Mouse (Mus musculus) CH12.LX (cell line): ENCODE results near the gene Fam53a. TPM values are rescaled to one million over a fixed set of nuclear protein-coding genes. Genes with fewer than 3 reads are reported as not detected.
A peak's percentile ranks its signal among the peaks of the same experiment; 100 is the strongest.

Source experiments
- DNase-seq: peaks from one replicate; pipeline ENCODE4 v3.0.0-alpha.2; 2013; ENCODE audit errors: extremely low read depth
- H3K27ac ChIP-seq: 2 replicates; pipeline ENCODE4 v1.5.1; 2012; ENCODE audit warnings: low read depth, mild to moderate bottlenecking, control low read depth, moderate library complexity; ENCODE audit not compliant: insufficient read depth
- H3K27me3 ChIP-seq: replicated peaks from 2 replicates; pipeline ENCODE3; 2012; ENCODE audit warnings: inconsistent platforms
- H3K36me3 ChIP-seq, 2 experiments: replicated peaks in 1 of 2; 2 replicates each; pipeline versions ENCODE3 to v1.6.1; 2012; ENCODE audit warnings: inconsistent platforms in 1 of 2, low read length in 1 of 2, mild to moderate bottlenecking in 1 of 2, mixed read lengths in 1 of 2, moderate library complexity in 1 of 2; ENCODE audit not compliant: control insufficient read depth in 1 of 2, insufficient read depth in 1 of 2
- H3K4me1 ChIP-seq, 2 experiments: 2 replicates each; pipeline ENCODE4 v1.6.1; 2012; ENCODE audit warnings: inconsistent platforms in 1 of 2, moderate library complexity in 1 of 2; ENCODE audit not compliant: insufficient read depth in 2 of 2, control insufficient read depth in 1 of 2
- H3K4me2 ChIP-seq: 2 replicates; pipeline ENCODE4 v1.6.1; 2012; ENCODE audit warnings: low read depth, mild to moderate bottlenecking, control low read depth; ENCODE audit not compliant: poor library complexity, insufficient read depth, severe bottlenecking
- H3K4me3 ChIP-seq, 3 experiments: fragments of 150-350 bp in 1 of 3; sonication (generic) in 1 of 3; replicated peaks in 1 of 3; 2 replicates each; pipeline versions ENCODE3 to v1.5.1; 2011 to 2012; ENCODE audit warnings: low read depth in 2 of 3, low read length in 2 of 3, mild to moderate bottlenecking in 2 of 3, moderate library complexity in 2 of 3, control low read depth in 1 of 3, improper control_type of control experiment in 1 of 3, inconsistent platforms in 1 of 3, mixed read lengths in 1 of 3; ENCODE audit not compliant: poor library complexity in 1 of 3
- H3K79me2 ChIP-seq: replicated peaks from 2 replicates; pipeline ENCODE4 v1.6.1; 2012; ENCODE audit warnings: mild to moderate bottlenecking, moderate library complexity; ENCODE audit not compliant: control insufficient read depth, poor library complexity, insufficient read depth, severe bottlenecking; ENCODE audit errors: extremely low read depth
- H3K9ac ChIP-seq: 2 replicates; pipeline ENCODE4 v1.6.1; 2012; ENCODE audit warnings: low read depth, mild to moderate bottlenecking, control low read depth, moderate library complexity; ENCODE audit not compliant: insufficient read depth
- H3K9me3 ChIP-seq: replicated peaks from 2 replicates; pipeline ENCODE3; 2012; ENCODE audit warnings: low read length, inconsistent platforms, mixed read lengths
- CHD2 ChIP-seq: IDR thresholded peaks from 2 replicates; pipeline ENCODE4 v1.6.1; 2011; ENCODE audit warnings: low read length, improper control_type of control experiment
- CTCF ChIP-seq, 2 experiments: IDR thresholded peaks in 1 of 2; conservative IDR thresholded peaks in 1 of 2; 2 replicates each; pipeline ENCODE4 v1.5.1; 2011 to 2012; ENCODE audit warnings: low read depth in 2 of 2, low read length in 2 of 2, improper control_type of control experiment in 1 of 2, inconsistent platforms in 1 of 2, mild to moderate bottlenecking in 1 of 2, moderate library complexity in 1 of 2
- E2F4 ChIP-seq: IDR thresholded peaks from 2 replicates; pipeline ENCODE4 v1.6.1; 2011; ENCODE audit warnings: low read depth, low read length, improper control_type of control experiment; ENCODE audit not compliant: insufficient replicate concordance
- ELF1 ChIP-seq: IDR thresholded peaks from 2 replicates; pipeline ENCODE4 v1.6.1; 2014; ENCODE audit warnings: low read depth, mild to moderate bottlenecking, inconsistent platforms, low read length, improper control_type of control experiment
- GABPA ChIP-seq: IDR thresholded peaks from 2 replicates; pipeline ENCODE4 v1.6.1; 2012; ENCODE audit warnings: low read depth, low read length, improper control_type of control experiment, inconsistent platforms; ENCODE audit not compliant: insufficient replicate concordance
- KAT2A ChIP-seq: IDR thresholded peaks from 2 replicates; pipeline ENCODE4 v1.6.1; 2012; ENCODE audit warnings: low read length, improper control_type of control experiment, inconsistent platforms; ENCODE audit not compliant: insufficient replicate concordance
- MAX ChIP-seq: IDR thresholded peaks from 2 replicates; pipeline ENCODE4 v1.6.1; 2011; ENCODE audit warnings: low read length, improper control_type of control experiment
- NRF1 ChIP-seq: IDR thresholded peaks from 2 replicates; pipeline ENCODE4 v1.6.1; 2014; ENCODE audit warnings: low read depth, mild to moderate bottlenecking, inconsistent platforms, low read length, improper control_type of control experiment, moderate library complexity
- POLR2AphosphoS2 ChIP-seq: IDR thresholded peaks from 2 replicates; pipeline ENCODE4 v1.6.1; 2011; ENCODE audit warnings: low read depth, low read length, improper control_type of control experiment
- RAD21 ChIP-seq: IDR thresholded peaks from 2 replicates; pipeline ENCODE4 v1.6.1; 2011; ENCODE audit warnings: low read depth, mild to moderate bottlenecking, low read length, improper control_type of control experiment, moderate library complexity
- RCOR1 ChIP-seq: conservative IDR thresholded peaks from 2 replicates; pipeline ENCODE4 v1.6.1; 2012; ENCODE audit warnings: low read depth, mild to moderate bottlenecking, inconsistent platforms, low read length, improper control_type of control experiment
- SMC3 ChIP-seq: IDR thresholded peaks from 2 replicates; pipeline ENCODE4 v1.6.1; 2011; ENCODE audit warnings: low read depth, low read length, improper control_type of control experiment
- TBP ChIP-seq: conservative IDR thresholded peaks from 2 replicates; pipeline ENCODE4 v1.6.1; 2011; ENCODE audit warnings: low read depth, low read length, improper control_type of control experiment
- UBTF ChIP-seq: IDR thresholded peaks from 2 replicates; pipeline ENCODE4 v1.6.1; 2012; ENCODE audit warnings: low read depth, mild to moderate bottlenecking, inconsistent platforms, low read length, improper control_type of control experiment, moderate library complexity
- USF1 ChIP-seq: IDR thresholded peaks from 2 replicates; pipeline ENCODE4 v1.6.1; 2014; ENCODE audit warnings: low read depth, mild to moderate bottlenecking, inconsistent platforms, low read length, improper control_type of control experiment
- ZKSCAN1 ChIP-seq: IDR thresholded peaks from 2 replicates; pipeline ENCODE4 v1.6.1; 2012; ENCODE audit warnings: low read depth, inconsistent platforms, low read length, improper control_type of control experiment, borderline replicate concordance
- dilution Hi-C: fragments of 300-500 bp; cut with MboI; formaldehyde crosslinking; loops from 2 replicates; pipeline ENCODE4 v1.14.3; 2020; ENCODE audit warnings: low sequenced_read_pairs; ENCODE audit not compliant: extremely low pct_unique_long_range_greater_than_20kb, extremely low pct_ligation_motif_present
- in situ Hi-C: fragments of 300-500 bp; cut with MboI; formaldehyde crosslinking; loops from 3 replicates; pipeline ENCODE4 v1.14.3; 2019; ENCODE audit warnings: low sequenced_read_pairs, low pct_ligation_motif_present, low pct_unique_long_range_greater_than_20kb, mixed read lengths
- polyA plus RNA-seq: library from polyadenylated mRNA; unstranded; fragments of >175 nt; gene quantifications from 2 replicates; pipeline ENCODE4 v1.2.1, GENCODE M21; 2012; ENCODE audit warnings: low read depth; ENCODE audit not compliant: insufficient read length
- total RNA-seq, 2 experiments: library from RNA; depleted of rRNA; stranded (reverse); fragments of 300-350 nt in 1 of 2; fragments of >200 nt in 1 of 2; gene quantifications; 2 replicates each; pipeline ENCODE4 v1.2.3; 2012 to 2014

Fam53a gene
- total and polyA plus RNA-seq, 3 experiments = 26.6 to 33.4 (median 29.2) TPM

DNA sequence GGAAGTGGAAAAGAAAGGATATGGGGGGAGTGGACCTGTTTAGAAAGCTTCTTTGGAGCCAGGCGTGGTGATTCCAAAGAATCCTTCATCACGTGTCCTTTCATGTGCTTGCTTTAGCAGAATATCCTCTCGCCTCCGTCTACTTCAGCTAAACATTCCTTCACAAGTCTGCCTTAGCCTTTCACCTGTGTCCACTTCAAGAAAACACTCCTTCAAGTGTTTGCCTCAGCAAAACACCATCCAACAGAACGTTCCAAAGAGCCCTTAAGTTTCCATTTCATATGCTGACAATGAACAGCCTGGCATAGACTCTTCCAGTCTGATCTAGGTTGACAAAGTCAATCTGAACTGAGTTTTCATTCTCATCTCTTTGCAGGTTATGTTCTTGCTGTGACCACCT lies 48.8 kb upstream of the Fam53a start:
- Histone ChIP-seq H3K4me2 (no peak overlapping the region), H3K27ac (no peak overlapping the region), H3K4me1 (peaks cover 0 to 25% of the 10 kb centered on the region in 2 experiments; a peak in 2 of 4 replicates), H3K36me3 (peaks cover 8 to 18% of the 10 kb centered on the region in 2 experiments), H3K9me3 (peaks cover 3% of the 10 kb centered on the region), H3K9ac (no peak overlapping the region), H3K27me3 (no peaks in the 10 kb centered on the region), H3K4me3 (no peak overlapping the region), H3K79me2 (no peaks in the 10 kb centered on the region)
- dilution Hi-C loops (no loop called here), in situ Hi-C loops (no loop called here)
- TF ChIP-seq ZKSCAN1 (no peak), RCOR1 (no peak)
- no peak for DNase-seq

DNA sequence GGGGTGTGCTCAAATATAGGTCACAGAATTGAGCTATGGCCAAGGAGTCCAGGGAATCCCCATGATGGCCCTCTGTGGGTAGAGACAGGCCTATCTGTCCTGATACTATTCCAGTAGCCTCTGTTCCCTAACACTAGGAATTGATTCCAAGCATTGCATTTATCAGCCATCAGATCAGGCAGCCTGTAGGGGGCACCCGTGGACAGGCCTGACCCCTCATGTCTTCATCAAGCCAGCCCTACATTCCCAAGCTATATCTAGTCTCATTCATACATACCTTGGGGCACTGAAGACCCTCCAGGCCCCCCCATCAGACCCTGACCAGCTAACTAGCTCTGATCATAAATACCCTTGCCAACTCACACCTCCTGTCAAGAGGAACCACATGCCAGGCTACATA lies 46.5 kb upstream of the Fam53a start:
- H3K9ac ChIP-seq = no peak overlapping the region
- no peak overlapping the region for H3K4me3 ChIP-seq
- H3K79me2 ChIP-seq = no peaks in the 10 kb centered on the region; the same call in 1 of the 2 replicates
- H3K4me1 ChIP-seq = peaks cover 0 to 3% of the 10 kb centered on the region in 2 experiments; a peak in 2 of 4 replicates
- peaks cover 22 to 40% of the 10 kb centered on the region in 2 experiments for H3K36me3 ChIP-seq
- H3K27ac ChIP-seq = no peak overlapping the region
- no peaks in the 10 kb centered on the region for H3K27me3 ChIP-seq
- TF ChIP-seq RAD21 = peak; percentile 64
- TF ChIP-seq USF1 = no peak
- TF ChIP-seq KAT2A = no peak
- TF ChIP-seq TBP = no peak
- no peak for TF ChIP-seq E2F4
- TF ChIP-seq NRF1 = no peak
- peak; percentile 65 to 75 for TF ChIP-seq CTCF (conservative IDR thresholded peaks at IDR 0.05 in 1 of 2, IDR thresholded peaks at IDR 0.05 in 1 of 2; ENCODE audit: low read depth in 2 of 2, low read length in 2 of 2)
- TF ChIP-seq SMC3 = peak; percentile 54
- no peak for TF ChIP-seq UBTF
- TF ChIP-seq ELF1 = no peak
- TF ChIP-seq POLR2AphosphoS2 = no peak
- TF ChIP-seq MAX = no peak
- TF ChIP-seq GABPA = no peak
- TF ChIP-seq CHD2 = no peak
- TF ChIP-seq ZKSCAN1 = no peak
- no peak for TF ChIP-seq RCOR1
- H3K4me2 ChIP-seq = no peak overlapping the region
- peak; percentile 49 for DNase-seq
- no peaks in the 10 kb centered on the region for H3K9me3 ChIP-seq
- in situ Hi-C loops = no loop called here
- dilution Hi-C loops = no loop called here
